Mouse (Mus musculus) heart, embryonic 11.5 days (tissue): ENCODE results near the gene Gm13030. TPM values are rescaled to one million over a fixed set of nuclear protein-coding genes. Genes with fewer than 3 reads are reported as not detected.
"Not testable (repeated sequence)": the region's sequence is repeated elsewhere in the genome, so short reads cannot be mapped to it uniquely, and the experiment has no call there.

Experiments
- ATAC-seq: fragments of 200-750 bp; cut with Nextera tagmentation; replicated peaks from 2 replicates; pipeline ENCODE4 v1.8.0; 2017; ENCODE audit warnings: moderate library complexity; ENCODE audit not compliant: insufficient number of reproducible peaks, low FRiP score, low TSS enrichment
- H3K27ac ChIP-seq: fragments of 300-500 bp; sonication (generic); 2 replicates; pipeline ENCODE4 v1.5.1; 2014; ENCODE audit warnings: mild to moderate bottlenecking, low read depth, low read length
- H3K27me3 ChIP-seq: fragments of 300-500 bp; sonication (generic); 2 replicates; pipeline ENCODE4 v1.6.1; 2014; ENCODE audit warnings: mild to moderate bottlenecking, low read length, mixed read lengths; ENCODE audit not compliant: control insufficient read depth, insufficient read depth
- H3K36me3 ChIP-seq: fragments of 300-500 bp; sonication (generic); 2 replicates; pipeline ENCODE4 v1.6.1; 2014; ENCODE audit warnings: mild to moderate bottlenecking, low read length, moderate library complexity, mixed read lengths; ENCODE audit not compliant: control insufficient read depth, insufficient read depth
- H3K4me1 ChIP-seq: fragments of 300-500 bp; sonication (generic); 2 replicates; pipeline ENCODE4 v1.6.1; 2014; ENCODE audit warnings: low read length; ENCODE audit not compliant: control insufficient read depth, insufficient read depth
- H3K4me2 ChIP-seq: fragments of 300-500 bp; sonication (generic); 2 replicates; pipeline ENCODE4 v1.6.1; 2014; ENCODE audit warnings: mild to moderate bottlenecking, moderate library complexity
- H3K4me3 ChIP-seq: fragments of 300-500 bp; sonication (generic); 2 replicates; pipeline ENCODE4 v1.5.1; 2014; ENCODE audit warnings: low read depth, low read length
- H3K9ac ChIP-seq: fragments of 300-500 bp; sonication (generic); 2 replicates; pipeline ENCODE4 v1.6.1; 2014; ENCODE audit warnings: mild to moderate bottlenecking, low read depth, low read length, moderate library complexity
- H3K9me3 ChIP-seq: fragments of 300-500 bp; sonication (generic); replicated peaks from 2 replicates; pipeline ENCODE4 v1.6.1; 2016; ENCODE audit warnings: low read length; ENCODE audit not compliant: control insufficient read depth
- WGBS: fragments of 180-500 bp; shearing (Covaris S2); extraction: QIAGEN DNeasy Blood & Tissue Kit; methylation state at CpG from one replicate; pipeline ENCODE4 v1.1.7; 2014; ENCODE audit not compliant: insufficient replicate concordance; 5-methylcytosine and 5-hydroxymethylcytosine counted together
- polyA plus RNA-seq: library from polyadenylated mRNA; unstranded; fragments of >200 nt; fragmentation: Nextera tagmentation; extraction: Ambion mirVana; gene quantifications from 2 replicates; pipeline ENCODE4 v1.2.1, GENCODE M21; 2014

Gene Gm13030
- polyA plus RNA-seq, 1 experiment from 2014 or later, result not detected

DNA sequence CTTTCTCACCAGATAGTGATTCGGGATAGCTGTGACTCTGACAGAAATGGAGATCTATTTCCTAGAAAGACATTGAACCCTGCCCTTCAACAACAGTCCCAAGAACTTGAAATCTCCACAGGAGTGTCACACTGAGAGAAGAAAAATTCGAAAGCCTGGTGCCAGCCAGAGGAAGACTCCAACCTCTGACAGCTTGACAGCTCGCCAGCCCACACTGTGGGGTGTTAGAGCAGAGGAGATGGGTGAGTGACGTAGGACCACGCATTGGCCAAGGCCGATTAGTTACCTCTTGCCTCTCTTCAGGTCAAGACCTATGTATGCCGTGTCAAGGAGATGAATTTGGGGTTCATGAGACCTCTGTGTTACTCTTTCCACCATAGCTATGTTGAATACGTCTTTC, 33.0 kb downstream of the Gm13030 start:
- Histone ChIP-seq H3K4me3 (no peak overlapping the region), H3K9me3 (peaks cover 2% of the 10 kb centered on the region; the same call in 1 of the 2 replicates), H3K36me3 (no peaks in the 10 kb centered on the region), H3K4me2 (no peak overlapping the region), H3K9ac (no peak overlapping the region), H3K27me3 (no peaks in the 10 kb centered on the region), H3K4me1 (no peaks in the 10 kb centered on the region; the same call in 1 of the 2 replicates), H3K27ac (no peak overlapping the region)
- ATAC-seq, result no peak
- WGBS, result 75% methylated on average over 8 of the region's 8 CpGs

DNA sequence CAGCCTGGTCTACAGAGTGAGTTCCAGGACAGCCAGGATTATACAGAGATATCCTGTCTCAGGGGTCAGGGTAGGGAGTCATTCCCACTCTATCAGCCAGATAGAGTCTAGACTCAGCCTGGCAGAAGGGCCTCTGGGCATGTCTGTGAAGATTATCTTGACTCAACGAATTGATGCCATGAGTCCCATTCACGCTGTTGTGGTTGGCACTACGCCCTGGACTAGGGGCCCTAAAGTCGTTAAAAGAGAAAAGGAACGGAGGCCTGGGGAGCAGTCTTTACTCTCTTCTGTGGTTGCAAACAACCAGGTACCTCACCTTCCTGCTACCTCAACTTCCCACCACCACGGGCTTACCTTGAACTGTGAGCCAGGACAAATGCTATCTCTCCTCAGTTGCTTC, 34.0 kb downstream of the Gm13030 start:
- Histone ChIP-seq H3K36me3 (no peaks in the 10 kb centered on the region), H3K4me1 (no peaks in the 10 kb centered on the region; the same call in 1 of the 2 replicates), H3K4me2 (no peak overlapping the region), H3K9me3 (peaks cover 2% of the 10 kb centered on the region; the same call in 1 of the 2 replicates), H3K27me3 (no peaks in the 10 kb centered on the region), H3K4me3 (no peak overlapping the region), H3K27ac (no peak overlapping the region), H3K9ac (no peak overlapping the region)
- WGBS, result 77% methylated on average over 6 of the region's 6 CpGs
- ATAC-seq, result no peak

DNA sequence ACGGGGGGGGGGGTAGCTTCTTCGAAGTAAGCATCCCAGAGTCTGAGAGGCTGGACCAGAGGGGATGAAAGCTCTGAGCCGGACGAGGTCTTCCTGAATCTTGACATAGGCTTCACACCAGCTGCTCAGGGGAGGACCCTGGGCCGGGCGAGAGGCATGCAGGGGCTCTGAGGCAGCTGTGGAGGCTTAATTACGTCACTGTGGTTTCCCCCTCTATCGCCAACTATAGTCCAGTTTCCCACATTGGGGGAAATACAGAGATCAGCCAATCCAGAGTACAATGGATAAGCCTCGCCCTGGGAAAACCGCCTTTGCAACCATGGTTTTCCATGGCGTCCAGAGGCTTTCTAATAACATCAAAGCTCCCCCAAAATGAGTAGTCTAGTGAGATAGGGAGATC, 46.6 kb downstream of the Gm13030 start:
- Histone ChIP-seq H3K4me2 (no peak overlapping the region; the same call in 1 of the 2 replicates), H3K27ac (no peak overlapping the region)
- WGBS, result 40% methylated on average over 11 of the region's 11 CpGs

GRCm38 (mm10) chr4:138825751-138826567, 47.8 kb downstream of the Gm13030 start:
- Histone ChIP-seq H3K9ac (no peak overlapping the region), H3K27me3 (peaks cover 5% of the 10 kb centered on the region), H3K9me3 (0 out of 2 replicates have a peak, but pooled peaks cover 3% of the 10 kb centered on the region), H3K27ac (no peak overlapping the region), H3K4me2 (no peak overlapping the region), H3K4me1 (peaks cover 2% of the 10 kb centered on the region; the same call in 1 of the 2 replicates), H3K4me3 (no peak overlapping the region), H3K36me3 (no peaks in the 10 kb centered on the region)
- WGBS, result 31% methylated on average over 18 of the region's 18 CpGs
- no peak for ATAC-seq

More for the DNA sequence above, 46.6 kb downstream of the Gm13030 start:
- no peak overlapping the region for H3K9ac ChIP-seq
- 0 out of 2 replicates have a peak, but pooled peaks cover 3% of the 10 kb centered on the region for H3K9me3 ChIP-seq
- H3K27me3 ChIP-seq, result peaks cover 5% of the 10 kb centered on the region
- no peak for ATAC-seq
- H3K36me3 ChIP-seq, result no peaks in the 10 kb centered on the region
- peaks cover 2% of the 10 kb centered on the region; the same call in 1 of the 2 replicates for H3K4me1 ChIP-seq
- H3K4me3 ChIP-seq, result no peak overlapping the region

DNA sequence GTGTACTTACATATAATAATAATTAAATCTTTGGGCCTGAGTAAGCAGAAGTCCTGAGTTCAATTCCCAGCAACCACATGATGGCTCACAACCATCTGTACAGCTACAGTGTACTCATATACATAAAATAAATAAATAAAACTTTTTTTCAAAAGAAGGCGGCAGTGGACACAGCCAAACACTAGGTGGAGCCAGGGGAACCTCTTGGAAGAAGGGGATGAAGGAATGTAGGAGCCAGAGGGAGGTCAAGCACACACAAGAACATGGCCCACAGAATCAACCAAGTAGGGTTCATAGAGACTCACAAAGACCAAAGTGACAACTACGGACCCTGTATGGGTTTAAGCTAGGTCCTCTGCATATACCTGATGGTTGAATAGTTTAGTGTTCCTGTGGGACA, 49.1 kb downstream of the Gm13030 start:
- 0 out of 2 replicates have a peak, but pooled peaks cover 3% of the 10 kb centered on the region for H3K9me3 ChIP-seq
- H3K4me3 ChIP-seq, result no peak overlapping the region
- H3K4me2 ChIP-seq, result no peak overlapping the region
- no peak overlapping the region for H3K9ac ChIP-seq
- peaks cover 5% of the 10 kb centered on the region for H3K27me3 ChIP-seq
- H3K27ac ChIP-seq, result no peak overlapping the region
- 84% methylated on average over 2 of the region's 2 CpGs for WGBS
- H3K4me1 ChIP-seq, result peaks cover 2% of the 10 kb centered on the region; the same call in 1 of the 2 replicates
- H3K36me3 ChIP-seq, result no peaks in the 10 kb centered on the region
- ATAC-seq, result no peak

- H3K27me3 ChIP-seq, ATAC-seq, H3K9me3 ChIP-seq, H3K4me2 ChIP-seq, H3K36me3 ChIP-seq, H3K4me1 ChIP-seq, H3K9ac ChIP-seq, H3K27ac ChIP-seq, H3K4me3 ChIP-seq: not testable (repeated sequence)
- WGBS, result 72% methylated on average over 2 of the region's 2 CpGs
These were observed 49.6 kb downstream of the Gm13030 start for GRCm38 (mm10) chr4:138824161-138824560.

DNA sequence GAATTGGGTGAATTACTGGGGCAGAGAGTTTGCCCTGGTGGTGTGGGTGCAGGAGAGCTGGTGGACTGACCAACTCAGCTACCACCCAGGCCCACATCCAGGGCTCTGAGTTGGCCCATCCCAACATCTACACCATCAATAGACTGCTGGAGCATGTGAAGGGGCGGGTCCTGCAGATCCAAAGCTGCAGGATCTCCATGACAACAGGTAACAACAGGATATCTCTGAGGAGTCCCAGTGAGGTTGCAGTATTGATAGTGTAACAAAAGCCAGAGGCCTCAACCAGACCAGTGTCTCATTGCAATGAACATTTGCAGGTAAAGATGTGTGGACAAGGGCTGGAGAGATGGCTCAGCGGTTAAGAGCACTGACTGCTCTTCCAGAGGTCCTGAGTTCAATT, 52.7 kb downstream of the Gm13030 start:
- Histone ChIP-seq H3K4me2 (no peak overlapping the region), H3K36me3 (no peaks in the 10 kb centered on the region), H3K9me3 (0 out of 2 replicates have a peak, but pooled peaks cover 3% of the 10 kb centered on the region), H3K4me1 (peaks cover 11% of the 10 kb centered on the region), H3K4me3 (no peak overlapping the region), H3K27ac (no peak overlapping the region), H3K9ac (no peak overlapping the region), H3K27me3 (no peaks in the 10 kb centered on the region)
- WGBS, result 76% methylated on average over 2 of the region's 2 CpGs
- ATAC-seq, result no peak
